Mouse (Mus musculus) ES-E14 (cell line): ENCODE data around the gene Uhrf1bp1l. TPM values are rescaled to one million over a fixed set of nuclear protein-coding genes. Genes with fewer than 3 reads are reported as not detected.

Experiments used
- DNase-seq: peaks from one replicate; pipeline ENCODE4 v3.0.0-alpha.2; 2013; ENCODE audit warnings: low read depth, low spot score
- H3K27ac ChIP-seq: 2 replicates; pipeline ENCODE4 v1.5.1; 2012; ENCODE audit warnings: low read depth, mild to moderate bottlenecking, low read length, moderate library complexity, mixed read lengths; ENCODE audit not compliant: poor library complexity, insufficient read depth, severe bottlenecking
- H3K36me3 ChIP-seq: 2 replicates; pipeline ENCODE4 v1.6.1; 2012; ENCODE audit warnings: mild to moderate bottlenecking, low read length, moderate library complexity, mixed read lengths; ENCODE audit not compliant: control insufficient read depth, poor library complexity, insufficient read depth, severe bottlenecking
- H3K4me1 ChIP-seq, 2 experiments: fragments of 150-350 bp in 1 of 2; sonication (generic) in 1 of 2; 2 replicates each; pipeline ENCODE4 v1.6.1; 2012; ENCODE audit warnings: low read length in 2 of 2, mild to moderate bottlenecking in 1 of 2, mixed read lengths in 1 of 2; ENCODE audit not compliant: control insufficient read depth in 2 of 2, insufficient read depth in 2 of 2, poor library complexity in 1 of 2
- H3K4me3 ChIP-seq, 2 experiments: fragments of 150-350 bp in 1 of 2; sonication (generic) in 1 of 2; 2 replicates each; pipeline ENCODE4 v1.5.1; 2012; ENCODE audit warnings: low read length in 2 of 2, low read depth in 1 of 2, mild to moderate bottlenecking in 1 of 2, mixed read lengths in 1 of 2; ENCODE audit not compliant: insufficient read depth in 1 of 2, poor library complexity in 1 of 2, severe bottlenecking in 1 of 2
- H3K9ac ChIP-seq: 2 replicates; pipeline ENCODE4 v1.6.1; 2012; ENCODE audit warnings: low read depth, mild to moderate bottlenecking, low read length, mixed read lengths; ENCODE audit not compliant: poor library complexity, insufficient read depth, severe bottlenecking
- H3K9me3 ChIP-seq: fragments of 150-350 bp; sonication (generic); 2 replicates; pipeline ENCODE4 v1.6.1; 2012; ENCODE audit warnings: low read depth, mild to moderate bottlenecking, low read length; ENCODE audit not compliant: control insufficient read depth, insufficient read depth
- CHD2 ChIP-seq: IDR thresholded peaks from 2 replicates; pipeline ENCODE4 v1.6.1; 2014; ENCODE audit warnings: mild to moderate bottlenecking, low read depth, low read length, inconsistent platforms
- HCFC1 ChIP-seq: IDR thresholded peaks from 2 replicates; pipeline ENCODE4 v1.6.1; 2012; ENCODE audit warnings: low read length, inconsistent platforms, borderline replicate concordance; ENCODE audit not compliant: insufficient read depth
- MAFK ChIP-seq: IDR thresholded peaks from 2 replicates; pipeline ENCODE4 v1.6.1; 2014; ENCODE audit warnings: mild to moderate bottlenecking, low read depth, low read length, inconsistent platforms; ENCODE audit not compliant: insufficient read depth
- ZC3H11A ChIP-seq: IDR thresholded peaks from 2 replicates; pipeline ENCODE4 v1.6.1; 2012; ENCODE audit warnings: low read depth, mild to moderate bottlenecking, inconsistent platforms, low read length, borderline replicate concordance
- ZNF384 ChIP-seq: IDR thresholded peaks from 2 replicates; pipeline ENCODE4 v1.6.1; 2012; ENCODE audit warnings: low read depth, low read length, inconsistent platforms
- in situ Hi-C, 2 experiments: fragments of 600-800 bp; cut with MboI; formaldehyde crosslinking; loops; one replicate each; pipeline ENCODE4 v1.15.1; 2025; ENCODE audit warnings: low sequenced_read_pairs in 2 of 2, inconsistent platforms in 1 of 2; ENCODE audit not compliant: unreplicated experiment in 2 of 2
- total RNA-seq: library from RNA; depleted of rRNA; stranded (reverse); fragments of 300-350 nt; gene quantifications from 2 replicates; pipeline ENCODE4 v1.2.3, GENCODE M21; 2012

Gene Uhrf1bp1l
- total RNA-seq, 1 experiment = 32.3 TPM

- H3K4me3 ChIP-seq = no peak overlapping the region
- in situ Hi-C loops = no loop called here
- no peak overlapping the region for H3K9ac ChIP-seq
- TF ChIP-seq CHD2 = no peak
- no peak for TF ChIP-seq ZNF384
- no peak for TF ChIP-seq HCFC1
- no peak for TF ChIP-seq MAFK
- no peak for TF ChIP-seq ZC3H11A
- no peak overlapping the region for H3K27ac ChIP-seq
- H3K4me1 ChIP-seq = no peaks in the 10 kb centered on the region
- no peaks in the 10 kb centered on the region for H3K36me3 ChIP-seq
- DNase-seq = peak; percentile 8
- H3K9me3 ChIP-seq = no peaks in the 10 kb centered on the region
Observed at GRCm38 (mm10) chr10:89837476-89837875, 92.7 kb downstream of the Uhrf1bp1l start.

GRCm38 (mm10) chr10:89838834-89839233, 94.0 kb downstream of the Uhrf1bp1l start:
- DNase-seq = no peak
- H3K27ac ChIP-seq = no peak overlapping the region
- H3K4me3 ChIP-seq = no peak overlapping the region
- H3K9ac ChIP-seq = no peak overlapping the region
- no peaks in the 10 kb centered on the region for H3K36me3 ChIP-seq
- H3K9me3 ChIP-seq = no peaks in the 10 kb centered on the region
- TF ChIP-seq HCFC1 (no peak), ZNF384 (no peak), MAFK (no peak), ZC3H11A (no peak), CHD2 (no peak)
- H3K4me1 ChIP-seq = no peaks in the 10 kb centered on the region
- in situ Hi-C loops = no loop called here

GRCm38 (mm10) chr10:89850951-89851350, 106.2 kb downstream of the Uhrf1bp1l start:
- Histone ChIP-seq H3K27ac (no peak overlapping the region), H3K4me3 (no peak overlapping the region), H3K9ac (no peak overlapping the region), H3K4me1 (no peaks in the 10 kb centered on the region), H3K36me3 (no peaks in the 10 kb centered on the region), H3K9me3 (no peaks in the 10 kb centered on the region)
- in situ Hi-C loops = no loop called here
- TF ChIP-seq MAFK = no peak
- no peak for TF ChIP-seq CHD2
- TF ChIP-seq HCFC1 = no peak
- no peak for TF ChIP-seq ZC3H11A
- TF ChIP-seq ZNF384 = no peak
- DNase-seq = no peak

- no peak overlapping the region for H3K9ac ChIP-seq
- no peaks in the 10 kb centered on the region for H3K9me3 ChIP-seq
- no peak for DNase-seq
- TF ChIP-seq HCFC1 (no peak), ZNF384 (no peak), CHD2 (no peak), ZC3H11A (no peak)
- no peaks in the 10 kb centered on the region for H3K36me3 ChIP-seq
- no peak overlapping the region for H3K27ac ChIP-seq
- H3K4me3 ChIP-seq = no peak overlapping the region
- no peaks in the 10 kb centered on the region for H3K4me1 ChIP-seq
- in situ Hi-C loops = no loop called here
Observed at GRCm38 (mm10) chr10:89855251-89855875, 110.6 kb downstream of the Uhrf1bp1l start.

GRCm38 (mm10) chr10:89856286-89856685, 111.5 kb downstream of the Uhrf1bp1l start:
- no peak for DNase-seq
- in situ Hi-C loops = no loop called here
- TF ChIP-seq ZC3H11A (no peak), CHD2 (no peak), ZNF384 (no peak), HCFC1 (no peak), MAFK (no peak)

More at GRCm38 (mm10) chr10:89856286-89856685, 111.5 kb downstream of the Uhrf1bp1l start:
- H3K36me3 ChIP-seq = no peaks in the 10 kb centered on the region
- H3K27ac ChIP-seq = no peak overlapping the region
- no peaks in the 10 kb centered on the region for H3K4me1 ChIP-seq
- no peak overlapping the region for H3K4me3 ChIP-seq
- H3K9me3 ChIP-seq = no peaks in the 10 kb centered on the region
- H3K9ac ChIP-seq = no peak overlapping the region
